Mouse (Mus musculus): ENCODE results near the gene Tex33.
A peak's percentile ranks its signal among the peaks of the same experiment; 100 is the strongest.
"Not testable (repeated sequence)": the region's sequence is repeated elsewhere in the genome, so short reads cannot be mapped to it uniquely, and the experiment has no call there.

The Tex33 gene

GRCm38 (mm10) chr15:78374204-78374603, 21.5 kb downstream of the Tex33 start:
- no peak for DNase-seq (ENCODE audit: low read depth, low spot score)

- DNase-seq (ENCODE audit: low read depth, low spot score), result no peak
Measured at GRCm38 (mm10) chr15:78372796-78373195, 22.9 kb downstream of the Tex33 start.

- no peak for DNase-seq (ENCODE audit: low read depth, low spot score)
Measured at GRCm38 (mm10) chr15:78369641-78370040, 26.1 kb downstream of the Tex33 start.

GRCm38 (mm10) chr15:78368926-78369346, 26.8 kb downstream of the Tex33 start:
- peak; percentile 18 for DNase-seq (ENCODE audit: low read depth, low spot score)

- DNase-seq (ENCODE audit: low read depth, low spot score), result no peak
Measured at GRCm38 (mm10) chr15:78367811-78368210, 27.9 kb downstream of the Tex33 start.

GRCm38 (mm10) chr15:78366875-78367274, 28.8 kb downstream of the Tex33 start:
- no peak for DNase-seq (ENCODE audit: low read depth, low spot score)

GRCm38 (mm10) chr15:78365916-78366315, 29.8 kb downstream of the Tex33 start:
- DNase-seq (ENCODE audit: low read depth, low spot score), result no peak

- DNase-seq (ENCODE audit: low read depth, low spot score), result no peak
Measured at GRCm38 (mm10) chr15:78355548-78355947, 40.2 kb downstream of the Tex33 start.

GRCm38 (mm10) chr15:78354958-78355357, 40.8 kb downstream of the Tex33 start:
- DNase-seq (ENCODE audit: low read depth, low spot score), result no peak

- peak; percentile 19 for DNase-seq (ENCODE audit: low read depth, low spot score)
Measured at GRCm38 (mm10) chr15:78351586-78352165, 44.0 kb downstream of the Tex33 start.

- no peak for DNase-seq (ENCODE audit: low read depth, low spot score)
Measured at GRCm38 (mm10) chr15:78344567-78344966, 51.1 kb downstream of the Tex33 start.

- DNase-seq (ENCODE audit: low read depth, low spot score), result no peak
Measured at GRCm38 (mm10) chr15:78343683-78344082, 52.0 kb downstream of the Tex33 start.

- not testable (repeated sequence) for DNase-seq (ENCODE audit: low read depth, low spot score)
Measured at GRCm38 (mm10) chr15:78340919-78341318, 54.8 kb downstream of the Tex33 start.

GRCm38 (mm10) chr15:78339627-78340423, 55.9 kb downstream of the Tex33 start:
- DNase-seq (ENCODE audit: low read depth, low spot score), result peak; percentile 44

GRCm38 (mm10) chr15:78334380-78334779, 61.3 kb downstream of the Tex33 start:
- no peak for DNase-seq (ENCODE audit: low read depth, low spot score)

- DNase-seq (ENCODE audit: low read depth, low spot score), result no peak
Measured at GRCm38 (mm10) chr15:78332981-78333380, 62.7 kb downstream of the Tex33 start.

GRCm38 (mm10) chr15:78331523-78332340, 64.0 kb downstream of the Tex33 start:
- DNase-seq (ENCODE audit: low read depth, low spot score), result no peak

- DNase-seq (ENCODE audit: low read depth, low spot score), result no peak
Measured at GRCm38 (mm10) chr15:78330706-78331105, 65.0 kb downstream of the Tex33 start.

- not testable (repeated sequence) for DNase-seq (ENCODE audit: low read depth, low spot score)
Measured at GRCm38 (mm10) chr15:78329972-78330371, 65.7 kb downstream of the Tex33 start.

GRCm38 (mm10) chr15:78328520-78329097, 67.1 kb downstream of the Tex33 start:
- no peak for DNase-seq (ENCODE audit: low read depth, low spot score)
